Mouse (Mus musculus): Measurements from ENCODE around the gene Git2. TPM values are rescaled to one million over a fixed set of nuclear protein-coding genes. Genes with fewer than 3 reads are reported as not detected.

The Git2 gene
- total RNA-seq, 1 experiment, result 29.8 TPM

- no peak overlapping the region for H3K4me3 ChIP-seq (ENCODE audit: insufficient read depth in 1 of 2, low read depth in 1 of 2, low read length in 2 of 2, poor library complexity in 1 of 2, severe bottlenecking in 1 of 2)
- no peak overlapping the region for H3K27ac ChIP-seq (ENCODE audit: insufficient read depth, low read depth, low read length, poor library complexity, severe bottlenecking)
- in situ Hi-C loops (cut with MboI; ENCODE audit: low sequenced_read_pairs in 2 of 2, unreplicated experiment in 2 of 2), result no loop called here
- H3K36me3 ChIP-seq (ENCODE audit: control insufficient read depth, insufficient read depth, low read length, poor library complexity, severe bottlenecking), result peaks cover 36% of the 10 kb centered on the region
- no peak for TF ChIP-seq CHD2 (IDR thresholded peaks at IDR 0.05; ENCODE audit: low read depth, low read length)
- no peak for TF ChIP-seq ZC3H11A (IDR thresholded peaks at IDR 0.05; ENCODE audit: borderline replicate concordance, low read depth, low read length)
- DNase-seq (ENCODE audit: low read depth, low spot score), result no peak
- no peaks in the 10 kb centered on the region for H3K4me1 ChIP-seq (ENCODE audit: control insufficient read depth in 2 of 2, insufficient read depth in 2 of 2, low read length in 2 of 2, poor library complexity in 1 of 2)
- H3K9ac ChIP-seq (ENCODE audit: insufficient read depth, low read depth, low read length, poor library complexity, severe bottlenecking), result no peak overlapping the region
- H3K9me3 ChIP-seq (ENCODE audit: control insufficient read depth, insufficient read depth, low read depth, low read length), result no peaks in the 10 kb centered on the region
Observed at GRCm38 (mm10) chr5:114738707-114739241, 36.5 kb downstream of the Git2 start.

- no peaks in the 10 kb centered on the region for H3K9me3 ChIP-seq (ENCODE audit: control insufficient read depth, insufficient read depth, low read depth, low read length)
- TF ChIP-seq MAFK (IDR thresholded peaks at IDR 0.05; ENCODE audit: insufficient read depth, low read depth, low read length), result no peak
- TF ChIP-seq ZC3H11A (IDR thresholded peaks at IDR 0.05; ENCODE audit: borderline replicate concordance, low read depth, low read length), result no peak
- no peak for TF ChIP-seq HCFC1 (IDR thresholded peaks at IDR 0.05; ENCODE audit: borderline replicate concordance, insufficient read depth, low read length)
- TF ChIP-seq CHD2 (IDR thresholded peaks at IDR 0.05; ENCODE audit: low read depth, low read length), result no peak
- no peak for TF ChIP-seq ZNF384 (IDR thresholded peaks at IDR 0.05; ENCODE audit: low read depth, low read length)
- no peak overlapping the region for H3K9ac ChIP-seq (ENCODE audit: insufficient read depth, low read depth, low read length, poor library complexity, severe bottlenecking)
- no peak overlapping the region for H3K27ac ChIP-seq (ENCODE audit: insufficient read depth, low read depth, low read length, poor library complexity, severe bottlenecking)
- in situ Hi-C loops (cut with MboI; ENCODE audit: low sequenced_read_pairs in 2 of 2, unreplicated experiment in 2 of 2), result no loop called here
- H3K4me3 ChIP-seq (ENCODE audit: insufficient read depth in 1 of 2, low read depth in 1 of 2, low read length in 2 of 2, poor library complexity in 1 of 2, severe bottlenecking in 1 of 2), result no peak overlapping the region
- H3K36me3 ChIP-seq (ENCODE audit: control insufficient read depth, insufficient read depth, low read length, poor library complexity, severe bottlenecking), result peaks cover 38% of the 10 kb centered on the region
- H3K4me1 ChIP-seq (ENCODE audit: control insufficient read depth in 2 of 2, insufficient read depth in 2 of 2, low read length in 2 of 2, poor library complexity in 1 of 2), result peaks cover 0 to 4% of the 10 kb centered on the region in 2 experiments; a peak in 1 of 4 replicates
- no peak for DNase-seq (ENCODE audit: low read depth, low spot score)
Observed at GRCm38 (mm10) chr5:114737090-114737887, 38.0 kb downstream of the Git2 start.

- TF ChIP-seq ZNF384 (IDR thresholded peaks at IDR 0.05; ENCODE audit: low read depth, low read length) (no peak), MAFK (IDR thresholded peaks at IDR 0.05; ENCODE audit: insufficient read depth, low read depth, low read length) (no peak), ZC3H11A (IDR thresholded peaks at IDR 0.05; ENCODE audit: borderline replicate concordance, low read depth, low read length) (no peak), HCFC1 (IDR thresholded peaks at IDR 0.05; ENCODE audit: borderline replicate concordance, insufficient read depth, low read length) (no peak), CHD2 (IDR thresholded peaks at IDR 0.05; ENCODE audit: low read depth, low read length) (no peak)
- no peak for DNase-seq (ENCODE audit: low read depth, low spot score)
- H3K4me1 ChIP-seq (ENCODE audit: control insufficient read depth in 2 of 2, insufficient read depth in 2 of 2, low read length in 2 of 2, poor library complexity in 1 of 2), result peaks cover 0 to 8% of the 10 kb centered on the region in 2 experiments; a peak in 1 of 4 replicates
- H3K9ac ChIP-seq (ENCODE audit: insufficient read depth, low read depth, low read length, poor library complexity, severe bottlenecking), result no peak overlapping the region
- no peaks in the 10 kb centered on the region for H3K9me3 ChIP-seq (ENCODE audit: control insufficient read depth, insufficient read depth, low read depth, low read length)
- no peak overlapping the region for H3K27ac ChIP-seq (ENCODE audit: insufficient read depth, low read depth, low read length, poor library complexity, severe bottlenecking)
- in situ Hi-C loops (cut with MboI; ENCODE audit: low sequenced_read_pairs in 2 of 2, unreplicated experiment in 2 of 2), result no loop called here
- H3K4me3 ChIP-seq (ENCODE audit: insufficient read depth in 1 of 2, low read depth in 1 of 2, low read length in 2 of 2, poor library complexity in 1 of 2, severe bottlenecking in 1 of 2), result no peak overlapping the region
- peaks cover 45% of the 10 kb centered on the region for H3K36me3 ChIP-seq (ENCODE audit: control insufficient read depth, insufficient read depth, low read length, poor library complexity, severe bottlenecking)
Observed at GRCm38 (mm10) chr5:114733606-114734005, 41.7 kb downstream of the Git2 start.

- in situ Hi-C loops (cut with MboI; ENCODE audit: low sequenced_read_pairs in 2 of 2, unreplicated experiment in 2 of 2), result no loop called here
- Histone ChIP-seq H3K27ac (ENCODE audit: insufficient read depth, low read depth, low read length, poor library complexity, severe bottlenecking) (no peak overlapping the region), H3K36me3 (ENCODE audit: control insufficient read depth, insufficient read depth, low read length, poor library complexity, severe bottlenecking) (peaks cover 41% of the 10 kb centered on the region), H3K4me3 (ENCODE audit: insufficient read depth in 1 of 2, low read depth in 1 of 2, low read length in 2 of 2, poor library complexity in 1 of 2, severe bottlenecking in 1 of 2) (no peak overlapping the region), H3K9me3 (ENCODE audit: control insufficient read depth, insufficient read depth, low read depth, low read length) (no peaks in the 10 kb centered on the region), H3K4me1 (ENCODE audit: control insufficient read depth in 2 of 2, insufficient read depth in 2 of 2, low read length in 2 of 2, poor library complexity in 1 of 2) (peaks cover 0 to 8% of the 10 kb centered on the region in 2 experiments; a peak in 1 of 4 replicates), H3K9ac (ENCODE audit: insufficient read depth, low read depth, low read length, poor library complexity, severe bottlenecking) (no peak overlapping the region)
- no peak for DNase-seq (ENCODE audit: low read depth, low spot score)
- no peak for TF ChIP-seq CHD2 (IDR thresholded peaks at IDR 0.05; ENCODE audit: low read depth, low read length)
- no peak for TF ChIP-seq HCFC1 (IDR thresholded peaks at IDR 0.05; ENCODE audit: borderline replicate concordance, insufficient read depth, low read length)
- TF ChIP-seq MAFK (IDR thresholded peaks at IDR 0.05; ENCODE audit: insufficient read depth, low read depth, low read length), result no peak
- no peak for TF ChIP-seq ZNF384 (IDR thresholded peaks at IDR 0.05; ENCODE audit: low read depth, low read length)
- no peak for TF ChIP-seq ZC3H11A (IDR thresholded peaks at IDR 0.05; ENCODE audit: borderline replicate concordance, low read depth, low read length)
Observed at GRCm38 (mm10) chr5:114731969-114732368, 43.3 kb downstream of the Git2 start.

Data from ES-E14 (cell line).